Mouse (Mus musculus): Measurements from ENCODE around the gene Lrrc43. TPM values are rescaled to one million over a fixed set of nuclear protein-coding genes. Genes with fewer than 3 reads are reported as not detected.

Gene Lrrc43
- total RNA-seq, 2 experiments from 2014 or later: not detected

GRCm38 (mm10) chr5:123514871-123515270 lies 25.8 kb downstream of the Lrrc43 start:
- no peak for ATAC-seq (replicated peaks; ENCODE audit: poor library complexity)

GRCm38 (mm10) chr5:123520666-123521065 lies 31.6 kb downstream of the Lrrc43 start:
- no peak for ATAC-seq (replicated peaks; ENCODE audit: poor library complexity)

DNA sequence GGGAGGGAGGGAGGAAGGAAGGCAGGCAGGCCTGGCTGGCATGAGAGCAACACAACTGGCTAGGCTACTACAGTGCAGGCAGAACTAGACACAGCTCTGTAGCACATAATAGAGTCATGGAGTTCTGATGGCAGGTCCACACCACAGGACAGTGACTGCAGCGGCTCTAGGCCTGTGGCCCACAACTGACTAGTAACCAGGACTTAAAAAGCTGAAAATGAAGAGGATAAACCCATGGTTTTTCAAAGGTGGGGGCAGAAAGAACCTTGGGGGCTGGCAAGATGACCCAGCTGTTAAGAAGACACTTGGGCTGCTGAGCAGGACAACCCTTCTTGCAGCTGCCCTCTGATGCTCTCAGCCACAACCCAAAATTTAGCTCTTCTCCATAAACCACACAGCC lies 32.5 kb downstream of the Lrrc43 start:
- ATAC-seq (replicated peaks; ENCODE audit: poor library complexity): no peak

- ATAC-seq (replicated peaks; ENCODE audit: poor library complexity): no peak
Observed at GRCm38 (mm10) chr5:123522166-123522565, 33.1 kb downstream of the Lrrc43 start.

- peak; percentile 94 for ATAC-seq (replicated peaks; ENCODE audit: poor library complexity)
Observed at GRCm38 (mm10) chr5:123523692-123524392, 34.7 kb downstream of the Lrrc43 start, which contains the start of gene Diablo. Gene Diablo (minus strand): TSS chr5:123524176.

- ATAC-seq (replicated peaks; ENCODE audit: poor library complexity): peak; percentile 76
Observed at GRCm38 (mm10) chr5:123524393-123524750, 35.3 kb downstream of the Lrrc43 start.

DNA sequence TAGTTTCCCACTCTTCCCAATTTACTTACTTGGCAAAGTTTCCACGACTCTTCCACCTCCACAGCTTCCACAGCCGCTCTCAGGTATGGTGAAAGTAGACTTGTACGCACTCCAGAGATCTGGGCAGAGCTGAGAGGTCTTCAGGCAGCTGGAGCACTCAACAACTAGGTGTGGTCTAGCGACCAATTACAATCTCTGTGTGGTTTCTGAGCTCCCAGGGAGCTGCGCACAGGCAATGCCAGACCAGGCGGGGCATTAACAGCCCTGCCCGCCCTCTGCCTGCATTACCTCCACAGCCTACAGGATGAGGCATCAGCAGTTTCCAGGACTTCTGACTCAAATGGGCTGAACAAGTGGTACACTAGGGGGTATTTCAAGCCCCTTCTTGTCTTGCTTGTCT lies 36.2 kb downstream of the Lrrc43 start, which contains the start of gene Gm49027:
Gm49027 (minus strand) TSS at position 208 of the 400 bp plus-strand sequence.
- peak; percentile 53 for ATAC-seq (replicated peaks; ENCODE audit: poor library complexity)

GRCm38 (mm10) chr5:123525916-123526495 lies 36.9 kb downstream of the Lrrc43 start:
- no peak for ATAC-seq (replicated peaks; ENCODE audit: poor library complexity)

GRCm38 (mm10) chr5:123528641-123529040 lies 39.5 kb downstream of the Lrrc43 start:
- no peak for ATAC-seq (replicated peaks; ENCODE audit: poor library complexity)

DNA sequence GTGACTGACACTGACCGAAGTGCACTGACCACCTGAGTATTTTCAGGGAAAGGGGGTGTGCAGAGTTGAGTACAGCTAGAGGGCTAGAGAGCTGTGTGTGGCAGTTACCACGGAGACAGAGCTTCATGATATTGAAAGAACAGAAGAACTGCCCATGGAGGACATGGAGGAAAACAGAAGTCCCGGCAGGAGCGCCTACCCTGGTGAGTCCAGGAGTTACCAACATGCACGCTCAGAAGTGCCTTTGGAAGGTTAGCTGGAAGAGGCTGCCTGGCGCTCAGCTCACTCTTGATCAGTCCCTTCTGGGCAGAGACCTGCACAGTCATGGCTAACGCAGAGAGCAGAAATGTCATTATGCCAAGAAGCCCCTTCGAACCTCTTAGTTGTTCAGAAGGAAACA lies 41.0 kb downstream of the Lrrc43 start:
- ATAC-seq (replicated peaks; ENCODE audit: poor library complexity): no peak

- no peak for ATAC-seq (replicated peaks; ENCODE audit: poor library complexity)
Observed at GRCm38 (mm10) chr5:123533801-123534200, 44.7 kb downstream of the Lrrc43 start.

DNA sequence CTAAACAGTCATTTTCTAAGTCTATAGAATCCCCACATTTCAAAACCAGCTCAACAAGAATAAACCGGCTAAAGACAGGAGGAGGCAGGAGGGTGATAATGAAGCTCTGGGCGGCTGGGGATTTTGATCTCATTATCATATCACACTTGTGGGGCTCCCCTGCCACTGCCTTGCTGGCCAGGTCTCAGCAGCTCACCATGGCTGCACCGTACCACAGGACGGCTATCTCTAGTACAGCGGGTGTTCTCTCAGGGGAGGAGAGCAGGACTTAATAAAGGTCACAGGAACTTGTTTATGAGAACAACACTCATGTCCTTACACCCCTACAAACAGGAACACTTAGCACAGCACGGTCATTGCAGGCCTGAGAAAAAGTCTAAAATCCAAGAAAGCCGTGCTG lies 66.6 kb downstream of the Lrrc43 start:
- ATAC-seq (replicated peaks; ENCODE audit: poor library complexity): peak; percentile 86

DNA sequence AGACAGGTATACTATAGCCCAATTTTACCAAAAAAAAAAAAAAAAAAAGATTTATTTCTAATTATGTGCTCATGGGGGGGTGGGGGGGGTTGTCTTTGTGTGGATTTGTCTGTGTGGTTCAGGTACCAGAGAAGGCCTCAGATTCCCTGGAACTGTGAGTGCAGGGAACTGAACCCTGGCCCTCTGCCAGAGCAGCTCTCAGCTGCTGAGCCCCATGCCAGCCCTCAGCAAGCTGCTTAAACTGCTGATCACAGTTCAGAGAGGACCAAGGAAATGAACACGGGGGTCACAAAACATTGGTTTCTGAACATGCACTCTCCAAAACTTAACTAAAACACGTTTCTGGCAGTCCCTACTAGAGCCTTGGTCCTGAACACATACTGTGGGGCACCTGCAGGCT lies 67.3 kb downstream of the Lrrc43 start:
- ATAC-seq (replicated peaks; ENCODE audit: poor library complexity): no peak

Other genes starting within 250 kb of the Lrrc43 start
- gene Wdr66, start 237.2 kb upstream of the Lrrc43 start, total RNA-seq (2015): 0.07 TPM in 1 of 2 replicates, not detected in the other
- not detected in 2 replicates for gene Wdr66, start 237.2 kb upstream of the Lrrc43 start, total RNA-seq (2017)
- gene Bcl7a, start 145.5 kb upstream of the Lrrc43 start, total RNA-seq (2015): 16.3 and 20.0 TPM in 2 replicates
- gene Bcl7a, start 145.5 kb upstream of the Lrrc43 start, total RNA-seq (2017): 14.7 and 17.5 TPM in 2 replicates
- 32.6 TPM in 2 replicates for gene Mlxip, start 94.5 kb upstream of the Lrrc43 start, total RNA-seq (2015)
- gene Mlxip, start 94.5 kb upstream of the Lrrc43 start, total RNA-seq (2017): 11.0 and 11.3 TPM in 2 replicates
- gene Il31, start 184 bp downstream of the Lrrc43 start, total RNA-seq (2015): not detected in 2 replicates
- not detected in 2 replicates for gene Il31, start 184 bp downstream of the Lrrc43 start, total RNA-seq (2017)
- 0.15 TPM in 1 of 2 replicates, not detected in the other for gene B3gnt4, start 21.2 kb downstream of the Lrrc43 start, total RNA-seq (2015)
- gene B3gnt4, start 21.2 kb downstream of the Lrrc43 start, total RNA-seq (2017): not detected in 2 replicates
- 32.8 and 50.5 TPM in 2 replicates for gene Diablo, start 34.9 kb downstream of the Lrrc43 start, total RNA-seq (2015)
- 49.0 and 53.3 TPM in 2 replicates for gene Diablo, start 34.9 kb downstream of the Lrrc43 start, total RNA-seq (2017)
- 0.17 TPM in 1 of 2 replicates, not detected in the other for gene Gm49027, start 36.2 kb downstream of the Lrrc43 start, total RNA-seq (2015)
- 0.17 TPM in 1 of 2 replicates, not detected in the other for gene Gm49027, start 36.2 kb downstream of the Lrrc43 start, total RNA-seq (2017)
- 16.4 and 17.7 TPM in 2 replicates for gene Vps33a, start 83.7 kb downstream of the Lrrc43 start, total RNA-seq (2015)
- 24.4 and 25.7 TPM in 2 replicates for gene Vps33a, start 83.7 kb downstream of the Lrrc43 start, total RNA-seq (2017)
- gene Clip1, start 195.3 kb downstream of the Lrrc43 start, total RNA-seq (2015): 45.7 and 46.4 TPM in 2 replicates
- gene Clip1, start 195.3 kb downstream of the Lrrc43 start, total RNA-seq (2017): 72.5 and 98.3 TPM in 2 replicates
- gene Zcchc8, start 231.8 kb downstream of the Lrrc43 start, total RNA-seq (2015): 50.8 and 52.0 TPM in 2 replicates
- gene Zcchc8, start 231.8 kb downstream of the Lrrc43 start, total RNA-seq (2017): 103 and 131 TPM in 2 replicates